8 mouse cellular contexts compared by ENCODE assay signal in the genomic region with DNA sequence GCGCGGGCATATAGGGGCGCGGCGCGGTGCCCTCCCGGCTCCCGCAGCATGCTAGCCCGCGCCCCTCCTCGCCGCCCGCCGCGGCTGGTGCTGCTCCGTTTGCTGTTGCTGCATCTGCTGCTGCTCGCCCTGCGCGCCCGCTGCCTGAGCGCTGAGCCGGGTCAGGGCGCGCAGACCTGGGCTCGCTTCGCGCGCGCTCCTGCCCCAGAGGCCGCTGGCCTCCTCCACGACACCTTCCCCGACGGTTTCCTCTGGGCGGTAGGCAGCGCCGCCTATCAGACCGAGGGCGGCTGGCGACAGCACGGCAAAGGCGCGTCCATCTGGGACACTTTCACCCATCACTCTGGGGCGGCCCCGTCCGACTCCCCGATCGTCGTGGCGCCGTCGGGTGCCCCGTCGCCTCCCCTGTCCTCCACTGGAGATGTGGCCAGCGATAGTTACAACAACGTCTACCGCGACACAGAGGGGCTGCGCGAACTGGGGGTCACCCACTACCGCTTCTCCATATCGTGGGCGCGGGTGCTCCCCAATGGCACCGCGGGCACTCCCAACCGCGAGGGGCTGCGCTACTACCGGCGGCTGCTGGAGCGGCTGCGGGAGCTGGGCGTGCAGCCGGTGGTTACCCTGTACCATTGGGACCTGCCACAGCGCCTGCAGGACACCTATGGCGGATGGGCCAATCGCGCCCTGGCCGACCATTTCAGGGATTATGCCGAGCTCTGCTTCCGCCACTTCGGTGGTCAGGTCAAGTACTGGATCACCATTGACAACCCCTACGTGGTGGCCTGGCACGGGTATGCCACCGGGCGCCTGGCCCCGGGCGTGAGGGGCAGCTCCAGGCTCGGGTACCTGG. TPM values are rescaled to one million over a fixed set of nuclear protein-coding genes. Genes with fewer than 3 reads are reported as not detected.
DNase-seq lines count a peak whose midpoint lies in the region; ATAC-seq and TF ChIP-seq lines count a peak whose summit lies in the region.

No protein-coding gene starts in this region.

- H3K27ac ChIP-seq in forebrain, embryonic 10.5 days = peak overlapping the region; percentile 64
- no peak overlapping the region for H3K27ac ChIP-seq in hindbrain, embryonic 13.5 days
- H3K27ac ChIP-seq in midbrain, postnatal 0 days (ENCODE audit: low read depth, low read length) = no peak overlapping the region

- H3K4me3 ChIP-seq in forebrain, embryonic 10.5 days = peak overlapping the region; percentile 58
- H3K4me3 ChIP-seq in hindbrain, embryonic 13.5 days = peak overlapping the region; percentile 55
- H3K4me3 ChIP-seq in midbrain, postnatal 0 days (ENCODE audit: low read depth, low read length) = peak overlapping the region; percentile 54

- H3K27me3 ChIP-seq in forebrain, embryonic 10.5 days (ENCODE audit: poor library complexity, severe bottlenecking) = peaks cover 46% of the 10 kb centered on the region
- peaks cover 45% of the 10 kb centered on the region for H3K27me3 ChIP-seq in hindbrain, embryonic 13.5 days
- peaks cover 15% of the 10 kb centered on the region for H3K27me3 ChIP-seq in midbrain, postnatal 0 days (ENCODE audit: insufficient read depth, low read length)

- no peaks in the 10 kb centered on the region for H3K36me3 ChIP-seq in forebrain, embryonic 10.5 days (replicated peaks)
- H3K36me3 ChIP-seq in hindbrain, embryonic 13.5 days = no peaks in the 10 kb centered on the region
- H3K36me3 ChIP-seq in midbrain, postnatal 0 days (ENCODE audit: insufficient read depth, low read length) = no peaks in the 10 kb centered on the region

- peak; percentile 50 for TF ChIP-seq CTCF in midbrain, postnatal 0 days (IDR thresholded peaks at IDR 0.05)

- peak overlapping the region; percentile 77 for H3K4me2 ChIP-seq in hindbrain, embryonic 13.5 days
- H3K4me2 ChIP-seq in midbrain, postnatal 0 days (ENCODE audit: low read depth, low read length, poor library complexity, severe bottlenecking) = peak overlapping the region; percentile 61

- H3K4me1 ChIP-seq in forebrain, embryonic 10.5 days = peaks cover 16% of the 10 kb centered on the region
- peaks cover 15% of the 10 kb centered on the region for H3K4me1 ChIP-seq in hindbrain, embryonic 13.5 days (replicated peaks)
- H3K4me1 ChIP-seq in midbrain, postnatal 0 days (ENCODE audit: insufficient read depth, low read length) = no peaks in the 10 kb centered on the region; the same call in 1 of the 2 replicates

- H3K9me3 ChIP-seq in forebrain, embryonic 10.5 days = no peaks in the 10 kb centered on the region
- no peaks in the 10 kb centered on the region for H3K9me3 ChIP-seq in hindbrain, embryonic 13.5 days
- H3K9me3 ChIP-seq in midbrain, postnatal 0 days (ENCODE audit: low read length) = no peaks in the 10 kb centered on the region

- peak; percentile 77 for ATAC-seq in hindbrain, embryonic 13.5 days (ENCODE audit: low FRiP score)
- ATAC-seq in midbrain, postnatal 0 days (ENCODE audit: low FRiP score) = peak; percentile 77

- WGBS in forebrain, embryonic 10.5 days = 2% methylated on average over 86 of the region's 89 CpGs
- WGBS in hindbrain, embryonic 13.5 days = 3% methylated on average over 89 of the region's 89 CpGs
- WGBS in midbrain, postnatal 0 days = 2% methylated on average over 83 of the region's 89 CpGs

- peak overlapping the region; percentile 72 for H3K9ac ChIP-seq in hindbrain, embryonic 13.5 days
- peak overlapping the region; percentile 40 for H3K9ac ChIP-seq in midbrain, postnatal 0 days (replicated peaks; ENCODE audit: low read length, poor library complexity, severe bottlenecking)

- peak; percentile 12 for DNase-seq in right cerebral cortex, postnatal 25 days
- DNase-seq in right cerebral cortex, postnatal 10 days (ENCODE audit: low spot score in 2 of 2) = no peak
- DNase-seq in forebrain, embryonic 10.5 days (ENCODE audit: extremely low spot score, low spot score) = peak; percentile 23
- DNase-seq in liver = peak; percentile 20
- peak; percentile 31 for DNase-seq in midbrain, postnatal 0 days (ENCODE audit: low spot score)
- no peak for DNase-seq in thymus, postnatal 14 days
- no peak for DNase-seq in urinary bladder, postnatal 10 days (ENCODE audit: low spot score)

RNA-seq across cellular contexts. Expression of gene Kl, which starts 0.5 kb away (rescaled TPM):
- 0.05 TPM in 1 of 2 replicates, not detected in the other for polyA plus RNA-seq in forebrain, embryonic 10.5 days (2016; fragmentation: Nextera tagmentation; extraction: Ambion mirVana)
- polyA plus RNA-seq in hindbrain, embryonic 13.5 days (2015; fragmentation: Nextera tagmentation; extraction: Ambion mirVana) = 0.69 and 0.83 TPM in 2 replicates
- total RNA-seq in midbrain, postnatal 0 days (2014; rRNA removed) = 2.2 and 2.3 TPM in 2 replicates
- polyA plus RNA-seq in midbrain, postnatal 0 days (2015; fragmentation: Nextera tagmentation; extraction: Ambion mirVana) = 0.41 and 0.48 TPM in 2 replicates

Comparison
In these comparisons a context has a peak if more than half of its experiments do, and no peak if none do; other contexts are left out.
1. DNase-seq: peak in right cerebral cortex, postnatal 25 days (single experiment), forebrain, embryonic 10.5 days (single experiment), liver (single experiment) and midbrain, postnatal 0 days (single experiment); none in right cerebral cortex, postnatal 10 days (0 of 2), thymus, postnatal 14 days (single experiment) and urinary bladder, postnatal 10 days (single experiment).
2. Peak in every context shown above with its lines, with median percentiles within 50 percentile points of each other: H3K4me3 ChIP-seq.